16 mouse cellular contexts compared by ENCODE assay signal in genomic region chr17:9632140-9632539, GRCm38 (mm10). TPM values are rescaled to one million over a fixed set of nuclear protein-coding genes. Genes with fewer than 3 reads are reported as not detected.
DNase-seq lines count a peak whose midpoint lies in the region; ATAC-seq lines count a peak whose summit lies in the region.
"Had no signal": no experiment of that assay in that cellular context is flagged by ENCODE, and none has a peak within 500 bp of the region (broad histone marks: within the 10 kb centered on the region; RNA-seq: fewer than 3 reads in every experiment).

No protein-coding gene starts in this region.

- WGBS in forebrain, embryonic 15.5 days = 46% methylated on average over 5 of the region's 5 CpGs
- 43% methylated on average over 5 of the region's 5 CpGs for WGBS in forebrain, embryonic 16.5 days

- 0 out of 2 replicates have a peak overlapping the region, but pooled peaks have one; percentile 19 for H3K27ac ChIP-seq in forebrain, embryonic 15.5 days (replicated peaks)
- no peak overlapping the region for H3K27ac ChIP-seq in forebrain, embryonic 16.5 days (ENCODE audit: low read length)
- H3K27ac ChIP-seq: embryonic facial prominence, embryonic 15.5 days; heart, embryonic 15.5 days; limb, embryonic 15.5 days had no signal

- no peak overlapping the region for H3K9ac ChIP-seq in forebrain, embryonic 15.5 days (replicated peaks)
- no peak overlapping the region for H3K9ac ChIP-seq in forebrain, embryonic 16.5 days (replicated peaks; ENCODE audit: low read depth, low read length)
- H3K9ac ChIP-seq: embryonic facial prominence, embryonic 15.5 days; heart, embryonic 15.5 days; limb, embryonic 15.5 days; neural tube, embryonic 12.5 days had no signal

- intact Hi-C loops in gastrocnemius, postnatal 36 days (cut with DNase I) = no loop called here
- intact Hi-C loops in gastrocnemius, postnatal 14 days (cut with DNase I; ENCODE audit: low total_unique reads) = no loop called here

- ATAC-seq in forebrain, embryonic 15.5 days (replicated peaks) = no peak
- no peak for ATAC-seq in forebrain, embryonic 16.5 days

- peaks cover 9% of the 10 kb centered on the region; the same call in 1 of the 2 replicates for H3K4me1 ChIP-seq in forebrain, embryonic 15.5 days
- no peaks in the 10 kb centered on the region; the same call in 1 of the 2 replicates for H3K4me1 ChIP-seq in forebrain, embryonic 16.5 days (replicated peaks; ENCODE audit: control insufficient read depth, insufficient read depth, low read length)
- H3K4me1 ChIP-seq: embryonic facial prominence, embryonic 15.5 days; heart, embryonic 15.5 days; limb, embryonic 15.5 days had no signal

- H3K9me3 ChIP-seq in forebrain, embryonic 15.5 days = no peaks in the 10 kb centered on the region
- H3K9me3 ChIP-seq in forebrain, embryonic 16.5 days (ENCODE audit: control insufficient read depth, low read length) = no peaks in the 10 kb centered on the region
- H3K9me3 ChIP-seq: embryonic facial prominence, embryonic 15.5 days; heart, embryonic 15.5 days; limb, embryonic 15.5 days; neural tube, embryonic 12.5 days had no signal

- no peak overlapping the region for H3K4me3 ChIP-seq in forebrain, embryonic 15.5 days
- H3K4me3 ChIP-seq in forebrain, embryonic 16.5 days (replicated peaks; ENCODE audit: low read length) = no peak overlapping the region
- H3K4me3 ChIP-seq: embryonic facial prominence, embryonic 15.5 days; heart, embryonic 15.5 days; limb, embryonic 15.5 days; neural tube, embryonic 12.5 days had no signal

- H3K4me2 ChIP-seq in forebrain, embryonic 15.5 days (replicated peaks) = no peak overlapping the region
- H3K4me2 ChIP-seq in forebrain, embryonic 16.5 days (ENCODE audit: low read length) = no peak overlapping the region
- H3K4me2 ChIP-seq: embryonic facial prominence, embryonic 15.5 days; heart, embryonic 15.5 days; limb, embryonic 15.5 days; neural tube, embryonic 12.5 days had no signal

- no peaks in the 10 kb centered on the region for H3K36me3 ChIP-seq in forebrain, embryonic 15.5 days
- H3K36me3 ChIP-seq in forebrain, embryonic 16.5 days (ENCODE audit: control insufficient read depth, insufficient read depth) = no peaks in the 10 kb centered on the region
- H3K36me3 ChIP-seq: embryonic facial prominence, embryonic 15.5 days; heart, embryonic 15.5 days; limb, embryonic 15.5 days; neural tube, embryonic 12.5 days had no signal

- H3K27me3 ChIP-seq in forebrain, embryonic 15.5 days = no peaks in the 10 kb centered on the region
- no peaks in the 10 kb centered on the region for H3K27me3 ChIP-seq in forebrain, embryonic 16.5 days (replicated peaks; ENCODE audit: control insufficient read depth, insufficient read depth, low read length)
- H3K27me3 ChIP-seq: embryonic facial prominence, embryonic 15.5 days; heart, embryonic 15.5 days; limb, embryonic 15.5 days; neural tube, embryonic 12.5 days had no signal

- peak; percentile 9 for DNase-seq in right cerebral cortex, adult 18-20 months
- DNase-seq in right cerebral cortex, postnatal 36 days (ENCODE audit: low spot score in 2 of 2) = no peak
- DNase-seq in layer of hippocampus, postnatal 14 days (ENCODE audit: low spot score in 2 of 2) = peak; percentile 37 to 75
- no peak for DNase-seq in gastrocnemius, postnatal 36 days
- DNase-seq in gastrocnemius, postnatal 14 days = no peak
- DNase-seq in kidney, postnatal 36 days = no peak
- DNase-seq: gastrocnemius, postnatal 10 days; kidney, adult 2 months had no signal

RNA-seq across cellular contexts. Expression of gene Pabpc6, which starts 37.4 kb away (rescaled TPM):
- polyA plus RNA-seq in forebrain, embryonic 15.5 days (2015; fragmentation: Nextera tagmentation; extraction: Ambion mirVana) = not detected in 2 replicates
- polyA plus RNA-seq in forebrain, embryonic 16.5 days (2015; fragmentation: Nextera tagmentation; extraction: Ambion mirVana) = not detected in 2 replicates
- total RNA-seq in layer of hippocampus, postnatal 14 days (2021) = not detected
- total RNA-seq in gastrocnemius, postnatal 36 days (2021) = not detected
- total RNA-seq in gastrocnemius, postnatal 14 days (2021) = not detected
- total RNA-seq: gastrocnemius, postnatal 10 days; MEL had no signal
- polyA plus RNA-seq: embryonic facial prominence, embryonic 15.5 days; heart, embryonic 15.5 days; limb, embryonic 15.5 days; neural tube, embryonic 12.5 days; spleen, adult 2 months had no signal

Comparison
In these comparisons a context has a peak if more than half of its experiments do, and no peak if none do; other contexts are left out.
1. DNase-seq: peak in right cerebral cortex, adult 18-20 months (single experiment) and layer of hippocampus, postnatal 14 days (2 of 2); none in right cerebral cortex, postnatal 36 days (0 of 2), gastrocnemius, postnatal 36 days (0 of 2), gastrocnemius, postnatal 14 days (single experiment) and kidney, postnatal 36 days (0 of 2).